7 mouse cellular contexts compared by ENCODE assay signal in the genomic region with DNA sequence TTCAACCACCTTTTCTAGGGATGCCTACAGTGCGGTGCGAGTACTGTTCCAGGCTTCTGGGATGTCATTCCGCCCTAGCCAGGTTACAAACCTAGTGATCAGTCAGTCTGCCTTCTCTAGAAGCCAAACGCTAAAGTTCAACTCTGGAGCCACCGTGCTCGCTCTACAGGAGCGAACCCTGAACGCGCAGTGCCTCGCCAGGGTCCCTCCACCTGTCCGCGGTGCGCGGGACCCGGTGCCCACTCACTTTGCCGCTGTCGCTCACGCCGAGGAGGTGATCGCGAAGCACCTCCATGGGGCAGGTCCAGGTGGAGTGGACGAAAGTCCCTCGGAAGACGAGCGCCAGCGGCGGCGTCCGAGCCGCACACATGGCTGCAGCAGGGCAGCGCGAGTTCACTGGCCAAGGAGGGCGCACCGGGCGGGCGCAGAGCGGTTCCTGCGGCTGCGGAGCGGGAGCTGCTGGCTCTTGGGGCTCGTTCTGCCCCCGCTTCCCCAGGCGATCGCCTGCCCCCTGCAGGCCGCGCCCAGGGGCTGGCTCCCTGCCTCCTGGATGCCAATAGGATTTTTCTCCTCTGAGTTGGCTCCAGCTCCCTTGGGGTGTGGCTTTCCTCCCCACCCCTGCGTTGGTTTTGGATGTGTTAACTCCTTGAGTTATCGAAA. TPM values are rescaled to one million over a fixed set of nuclear protein-coding genes. Genes with fewer than 3 reads are reported as not detected.
DNase-seq lines count a peak whose midpoint lies in the region; ATAC-seq lines count a peak whose summit lies in the region.

No protein-coding gene starts in this region.

- peak overlapping the region; percentile 92 for H3K4me2 ChIP-seq in heart, embryonic 14.5 days (ENCODE audit: low read length)
- peak overlapping the region; percentile 56 for H3K4me2 ChIP-seq in liver, embryonic 13.5 days
- peak overlapping the region; percentile 90 for H3K4me2 ChIP-seq in stomach, embryonic 15.5 days

- ATAC-seq in heart, embryonic 14.5 days (ENCODE audit: insufficient number of reproducible peaks, insufficient read depth, low FRiP score, low read depth) = no peak
- ATAC-seq in liver, embryonic 13.5 days (ENCODE audit: low read depth) = peak; percentile 64
- peak; percentile 79 for ATAC-seq in stomach, embryonic 15.5 days (ENCODE audit: insufficient read depth, low FRiP score, low read depth)

- H3K36me3 ChIP-seq in forebrain, embryonic 10.5 days (replicated peaks) = no peaks in the 10 kb centered on the region
- H3K36me3 ChIP-seq in heart, embryonic 14.5 days (ENCODE audit: control insufficient read depth, insufficient read depth, low read length) = no peaks in the 10 kb centered on the region
- no peaks in the 10 kb centered on the region for H3K36me3 ChIP-seq in liver, embryonic 13.5 days
- H3K36me3 ChIP-seq in stomach, embryonic 15.5 days = no peaks in the 10 kb centered on the region

- peak overlapping the region; percentile 58; the same call in 1 of the 2 replicates for H3K9ac ChIP-seq in heart, embryonic 14.5 days (ENCODE audit: low read length)
- H3K9ac ChIP-seq in liver, embryonic 13.5 days = no peak overlapping the region
- peak overlapping the region; percentile 30; the same call in 1 of the 2 replicates for H3K9ac ChIP-seq in stomach, embryonic 15.5 days

- H3K4me3 ChIP-seq in forebrain, embryonic 10.5 days = peak overlapping the region; percentile 54
- H3K4me3 ChIP-seq in heart, embryonic 14.5 days (ENCODE audit: control insufficient read depth in 1 of 2, insufficient read depth in 1 of 2, low read depth in 1 of 2, low read length in 2 of 2) = peak overlapping the region; percentile 41 to 51
- H3K4me3 ChIP-seq in liver, embryonic 13.5 days (replicated peaks) = peak overlapping the region; percentile 48
- peak overlapping the region; percentile 45 for H3K4me3 ChIP-seq in stomach, embryonic 15.5 days (replicated peaks)

- H3K27me3 ChIP-seq in forebrain, embryonic 10.5 days (ENCODE audit: poor library complexity, severe bottlenecking) = peaks cover 37% of the 10 kb centered on the region
- H3K27me3 ChIP-seq in heart, embryonic 14.5 days (ENCODE audit: control insufficient read depth, insufficient read depth, low read length) = peaks cover 31% of the 10 kb centered on the region
- H3K27me3 ChIP-seq in liver, embryonic 13.5 days = peaks cover 28% of the 10 kb centered on the region
- peaks cover 11% of the 10 kb centered on the region for H3K27me3 ChIP-seq in stomach, embryonic 15.5 days (replicated peaks)

- WGBS in forebrain, embryonic 10.5 days = 3% methylated on average over 48 of the region's 48 CpGs
- WGBS in heart, embryonic 14.5 days = 2% methylated on average over 48 of the region's 48 CpGs
- 3% methylated on average over 48 of the region's 48 CpGs for WGBS in liver, embryonic 13.5 days (ENCODE audit: insufficient replicate concordance)
- 2% methylated on average over 48 of the region's 48 CpGs for WGBS in stomach, embryonic 15.5 days

- no peak overlapping the region for H3K27ac ChIP-seq in forebrain, embryonic 10.5 days
- no peak overlapping the region for H3K27ac ChIP-seq in heart, embryonic 14.5 days (replicated peaks in 1 of 2; ENCODE audit: control insufficient read depth in 1 of 2, insufficient read depth in 1 of 2, low read depth in 2 of 2, low read length in 2 of 2)
- H3K27ac ChIP-seq in liver, embryonic 13.5 days = no peak overlapping the region
- no peak overlapping the region for H3K27ac ChIP-seq in stomach, embryonic 15.5 days

- peaks cover 9% of the 10 kb centered on the region for H3K4me1 ChIP-seq in forebrain, embryonic 10.5 days
- no peaks in the 10 kb centered on the region for H3K4me1 ChIP-seq in heart, embryonic 14.5 days (ENCODE audit: control insufficient read depth in 2 of 2, insufficient read depth in 2 of 2, low read length in 2 of 2)
- H3K4me1 ChIP-seq in liver, embryonic 13.5 days (replicated peaks) = no peaks in the 10 kb centered on the region
- no peaks in the 10 kb centered on the region; the same call in 1 of the 2 replicates for H3K4me1 ChIP-seq in stomach, embryonic 15.5 days

- peaks cover 7% of the 10 kb centered on the region; the same call in 1 of the 2 replicates for H3K9me3 ChIP-seq in forebrain, embryonic 10.5 days
- H3K9me3 ChIP-seq in heart, embryonic 14.5 days (ENCODE audit: control insufficient read depth, low read length) = 0 out of 2 replicates have a peak, but pooled peaks cover 3% of the 10 kb centered on the region
- H3K9me3 ChIP-seq in liver, embryonic 13.5 days (replicated peaks) = no peaks in the 10 kb centered on the region
- no peaks in the 10 kb centered on the region for H3K9me3 ChIP-seq in stomach, embryonic 15.5 days

- peak; percentile 27 to 37 for DNase-seq in adrenal gland, postnatal 4 days (ENCODE audit: low spot score in 2 of 2)
- DNase-seq in forebrain, embryonic 10.5 days (ENCODE audit: extremely low spot score, low spot score) = peak; percentile 34
- peak; percentile 62 for DNase-seq in kidney, postnatal 14 days
- DNase-seq in liver, embryonic 13.5 days = peak; percentile 5
- DNase-seq in neural tube, embryonic 10.5 days (ENCODE audit: extremely low spot score, low spot score) = peak; percentile 50

RNA-seq across cellular contexts. Expression of gene Gda, which starts 1.0 kb away (rescaled TPM):
- 1 to 10 TPM; 4.6 to 6.1 TPM for total RNA-seq in adrenal gland, postnatal 4 days (2021)
- not detected in 2 replicates for polyA plus RNA-seq in forebrain, embryonic 10.5 days (2016; fragmentation: Nextera tagmentation; extraction: Ambion mirVana)
- polyA plus RNA-seq in heart, embryonic 14.5 days (2014; fragmentation: Nextera tagmentation; extraction: Ambion mirVana) = 0.08 and 0.09 TPM in 2 replicates
- 0.50 TPM in 2 replicates for polyA plus RNA-seq in liver, embryonic 13.5 days (2015; fragmentation: Nextera tagmentation; extraction: Ambion mirVana)
- 2.7 and 3.4 TPM in 2 replicates for polyA plus RNA-seq in stomach, embryonic 15.5 days (2015; fragmentation: Nextera tagmentation; extraction: Ambion mirVana)

Comparison
In these comparisons a context has a peak if more than half of its experiments do, and no peak if none do; other contexts are left out.
1. DNase-seq: peak in every context shown above with its lines; median percentile 62 in kidney, postnatal 14 days; 50 in neural tube, embryonic 10.5 days; 34 in forebrain, embryonic 10.5 days; 32 in adrenal gland, postnatal 4 days; 5 in liver, embryonic 13.5 days.